Mouse (Mus musculus) neural tube, embryonic 12.5 days (tissue): Measurements from ENCODE around the gene Vps45. TPM values are rescaled to one million over a fixed set of nuclear protein-coding genes. Genes with fewer than 3 reads are reported as not detected.

ENCODE experiments used
- ATAC-seq: fragments of 200-750 bp; cut with Nextera tagmentation; 2 replicates; pipeline ENCODE4 v1.8.0; 2017; ENCODE audit warnings: low read depth, mild to moderate bottlenecking, moderate TSS enrichment, moderate library complexity; ENCODE audit not compliant: low FRiP score
- H3K27ac ChIP-seq: fragments of 300-500 bp; sonication (generic); 2 replicates; pipeline ENCODE4 v1.5.1; 2016
- H3K27me3 ChIP-seq: fragments of 300-500 bp; sonication (generic); replicated peaks from 2 replicates; pipeline ENCODE4 v1.6.1; 2016; ENCODE audit warnings: mild to moderate bottlenecking
- H3K36me3 ChIP-seq: fragments of 300-500 bp; sonication (generic); 2 replicates; pipeline ENCODE4 v1.6.1; 2016; ENCODE audit warnings: mild to moderate bottlenecking
- H3K4me1 ChIP-seq: fragments of 300-500 bp; sonication (generic); 2 replicates; pipeline ENCODE4 v1.6.1; 2016
- H3K4me2 ChIP-seq: fragments of 300-500 bp; sonication (generic); replicated peaks from 2 replicates; pipeline ENCODE4 v1.6.1; 2016; ENCODE audit warnings: mild to moderate bottlenecking
- H3K4me3 ChIP-seq: fragments of 300-500 bp; sonication (generic); 2 replicates; pipeline ENCODE4 v1.5.1; 2016
- H3K9ac ChIP-seq: fragments of 300-500 bp; sonication (generic); 2 replicates; pipeline ENCODE4 v1.6.1; 2016; ENCODE audit warnings: mild to moderate bottlenecking
- H3K9me3 ChIP-seq: fragments of 300-500 bp; sonication (generic); 2 replicates; pipeline ENCODE4 v1.6.1; 2016; ENCODE audit warnings: mild to moderate bottlenecking
- WGBS: fragments of 180-500 bp; shearing (Covaris S2); methylation state at CpG from one replicate; pipeline ENCODE4 v1.1.7; 2016; 5-methylcytosine and 5-hydroxymethylcytosine counted together
- polyA plus RNA-seq: library from polyadenylated mRNA; unstranded; fragments of >200 nt; fragmentation: Nextera tagmentation; extraction: Ambion mirVana; gene quantifications from 2 replicates; pipeline ENCODE4 v1.2.1, GENCODE M21; 2016

Vps45 gene
- polyA plus RNA-seq, 1 experiment from 2014 or later, result 48.3 TPM

- Histone ChIP-seq H3K4me3 (no peak overlapping the region), H3K27ac (no peak overlapping the region), H3K27me3 (no peaks in the 10 kb centered on the region), H3K4me2 (no peak overlapping the region), H3K9me3 (no peaks in the 10 kb centered on the region), H3K4me1 (no peaks in the 10 kb centered on the region), H3K36me3 (peaks cover 20% of the 10 kb centered on the region), H3K9ac (no peak overlapping the region)
- ATAC-seq, result no peak
- WGBS, result 90% methylated on average over 11 of the region's 11 CpGs
Observed at GRCm38 (mm10) chr3:96029766-96030165, 28.5 kb downstream of the Vps45 start.

- Histone ChIP-seq H3K9me3 (no peaks in the 10 kb centered on the region), H3K4me2 (no peak overlapping the region), H3K9ac (no peak overlapping the region), H3K27ac (no peak overlapping the region), H3K4me1 (no peaks in the 10 kb centered on the region), H3K27me3 (no peaks in the 10 kb centered on the region), H3K36me3 (peaks cover 20% of the 10 kb centered on the region), H3K4me3 (no peak overlapping the region)
- WGBS, result 91% methylated on average over 3 of the region's 3 CpGs
- ATAC-seq, result no peak
Observed at GRCm38 (mm10) chr3:96029336-96029735, 28.9 kb downstream of the Vps45 start.

- Histone ChIP-seq H3K27ac (no peak overlapping the region), H3K4me2 (no peak overlapping the region), H3K9ac (no peak overlapping the region), H3K4me3 (no peak overlapping the region), H3K4me1 (no peaks in the 10 kb centered on the region), H3K9me3 (no peaks in the 10 kb centered on the region), H3K36me3 (peaks cover 16% of the 10 kb centered on the region), H3K27me3 (no peaks in the 10 kb centered on the region)
- WGBS, result 92% methylated on average over 1 of the region's 1 CpGs
- no peak for ATAC-seq
Observed at GRCm38 (mm10) chr3:96027875-96028274, 30.4 kb downstream of the Vps45 start.

GRCm38 (mm10) chr3:96027145-96027544, 31.1 kb downstream of the Vps45 start:
- Histone ChIP-seq H3K4me1 (no peaks in the 10 kb centered on the region), H3K36me3 (peaks cover 15% of the 10 kb centered on the region; the same call in 1 of the 2 replicates), H3K27me3 (no peaks in the 10 kb centered on the region), H3K4me3 (no peak overlapping the region), H3K4me2 (no peak overlapping the region), H3K9ac (no peak overlapping the region), H3K9me3 (no peaks in the 10 kb centered on the region), H3K27ac (no peak overlapping the region)
- ATAC-seq, result no peak
- WGBS, result 73% methylated on average over 1 of the region's 1 CpGs

GRCm38 (mm10) chr3:96021421-96022128, 36.7 kb downstream of the Vps45 start:
- no peaks in the 10 kb centered on the region for H3K27me3 ChIP-seq
- no peaks in the 10 kb centered on the region for H3K9me3 ChIP-seq
- peaks cover 8% of the 10 kb centered on the region; the same call in 1 of the 2 replicates for H3K36me3 ChIP-seq
- WGBS, result 76% methylated on average over 5 of the region's 5 CpGs
- H3K4me3 ChIP-seq, result no peak overlapping the region
- no peak overlapping the region for H3K27ac ChIP-seq
- no peak overlapping the region for H3K9ac ChIP-seq
- no peaks in the 10 kb centered on the region for H3K4me1 ChIP-seq
- no peak for ATAC-seq
- no peak overlapping the region for H3K4me2 ChIP-seq

- Histone ChIP-seq H3K4me1 (no peaks in the 10 kb centered on the region), H3K27me3 (no peaks in the 10 kb centered on the region), H3K27ac (no peak overlapping the region), H3K4me3 (no peak overlapping the region), H3K9me3 (no peaks in the 10 kb centered on the region), H3K4me2 (no peak overlapping the region), H3K36me3 (peaks cover 8% of the 10 kb centered on the region; the same call in 1 of the 2 replicates), H3K9ac (no peak overlapping the region)
- WGBS, result 93% methylated on average over 1 of the region's 1 CpGs
- no peak for ATAC-seq
Observed at GRCm38 (mm10) chr3:96020735-96021134, 37.5 kb downstream of the Vps45 start.

- no peak overlapping the region for H3K9ac ChIP-seq
- WGBS, result 80% methylated on average over 5 of the region's 5 CpGs
- H3K4me3 ChIP-seq, result no peak overlapping the region
- H3K4me1 ChIP-seq, result no peaks in the 10 kb centered on the region
- H3K9me3 ChIP-seq, result no peaks in the 10 kb centered on the region
- no peaks in the 10 kb centered on the region for H3K27me3 ChIP-seq
- H3K36me3 ChIP-seq, result peaks cover 5% of the 10 kb centered on the region; the same call in 1 of the 2 replicates
- H3K27ac ChIP-seq, result no peak overlapping the region
- H3K4me2 ChIP-seq, result no peak overlapping the region
- no peak for ATAC-seq
Observed at GRCm38 (mm10) chr3:96017461-96017860, 40.8 kb downstream of the Vps45 start.

- peaks cover 5% of the 10 kb centered on the region; the same call in 1 of the 2 replicates for H3K36me3 ChIP-seq
- H3K9me3 ChIP-seq, result no peaks in the 10 kb centered on the region
Observed at GRCm38 (mm10) chr3:96016257-96016889, 41.9 kb downstream of the Vps45 start.

GRCm38 (mm10) chr3:96015681-96016080, 42.6 kb downstream of the Vps45 start:
- ATAC-seq, result no peak
- Histone ChIP-seq H3K4me2 (no peak overlapping the region), H3K4me1 (no peaks in the 10 kb centered on the region), H3K4me3 (no peak overlapping the region), H3K27ac (no peak overlapping the region), H3K9ac (no peak overlapping the region), H3K36me3 (peaks cover 5% of the 10 kb centered on the region; the same call in 1 of the 2 replicates), H3K9me3 (no peaks in the 10 kb centered on the region), H3K27me3 (no peaks in the 10 kb centered on the region)
- 92% methylated on average over 2 of the region's 2 CpGs for WGBS

More at GRCm38 (mm10) chr3:96016257-96016889, 41.9 kb downstream of the Vps45 start:
- 95% methylated on average over 2 of the region's 2 CpGs for WGBS
- no peak overlapping the region for H3K4me2 ChIP-seq
- no peak overlapping the region for H3K9ac ChIP-seq
- no peak for ATAC-seq
- no peak overlapping the region for H3K27ac ChIP-seq
- H3K4me1 ChIP-seq, result no peaks in the 10 kb centered on the region
- H3K27me3 ChIP-seq, result no peaks in the 10 kb centered on the region
- H3K4me3 ChIP-seq, result no peak overlapping the region

- no peaks in the 10 kb centered on the region for H3K27me3 ChIP-seq
- 64% methylated on average over 5 of the region's 5 CpGs for WGBS
- no peaks in the 10 kb centered on the region for H3K4me1 ChIP-seq
- H3K36me3 ChIP-seq, result no peaks in the 10 kb centered on the region
- H3K4me3 ChIP-seq, result no peak overlapping the region
- no peak for ATAC-seq
- H3K9me3 ChIP-seq, result no peaks in the 10 kb centered on the region
- H3K9ac ChIP-seq, result no peak overlapping the region
- no peak overlapping the region for H3K27ac ChIP-seq
- H3K4me2 ChIP-seq, result no peak overlapping the region
Observed at GRCm38 (mm10) chr3:96012805-96013204, 45.5 kb downstream of the Vps45 start.

GRCm38 (mm10) chr3:96008463-96008862, 49.8 kb downstream of the Vps45 start:
- 84% methylated on average over 6 of the region's 6 CpGs for WGBS
- Histone ChIP-seq H3K4me1 (no peaks in the 10 kb centered on the region), H3K4me3 (no peak overlapping the region), H3K9ac (no peak overlapping the region), H3K36me3 (no peaks in the 10 kb centered on the region), H3K4me2 (no peak overlapping the region), H3K27ac (no peak overlapping the region), H3K27me3 (no peaks in the 10 kb centered on the region), H3K9me3 (no peaks in the 10 kb centered on the region)
- no peak for ATAC-seq

- Histone ChIP-seq H3K4me1 (peaks cover 15% of the 10 kb centered on the region), H3K36me3 (0 out of 2 replicates have a peak, but pooled peaks cover 2% of the 10 kb centered on the region), H3K4me3 (no peak overlapping the region), H3K9ac (no peak overlapping the region), H3K27me3 (no peaks in the 10 kb centered on the region), H3K4me2 (no peak overlapping the region), H3K27ac (no peak overlapping the region), H3K9me3 (no peaks in the 10 kb centered on the region)
- 94% methylated on average over 1 of the region's 1 CpGs for WGBS
- no peak for ATAC-seq
Observed at GRCm38 (mm10) chr3:96001560-96001959, 56.7 kb downstream of the Vps45 start.
